Mouse (Mus musculus): ENCODE measurements around the gene Cdh4. TPM values are rescaled to one million over a fixed set of nuclear protein-coding genes. Genes with fewer than 3 reads are reported as not detected.

Cdh4 gene
- total RNA-seq, 1 experiment: 1.9 TPM

DNA sequence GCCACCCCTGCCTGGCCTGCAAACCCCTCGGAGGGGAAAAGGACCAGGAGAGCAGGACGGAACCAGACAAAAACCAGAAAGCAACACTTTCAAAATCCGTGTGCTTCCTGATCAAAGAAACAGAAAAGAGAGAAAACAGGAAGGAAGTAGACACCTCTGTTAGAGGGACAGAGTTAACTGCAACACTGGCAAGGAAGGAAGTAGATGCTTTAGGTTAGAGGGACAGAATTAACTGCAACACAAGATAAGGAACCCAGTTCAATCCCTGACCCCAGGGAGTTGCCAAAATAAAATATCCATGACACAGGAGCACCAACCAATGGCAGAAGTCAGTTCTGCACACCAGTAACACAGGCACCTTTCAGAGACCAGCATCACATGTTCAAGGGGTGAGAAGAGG lies 491.9 kb downstream of the Cdh4 start:
- in situ Hi-C loops (cut with MboI; ENCODE audit: low sequenced_read_pairs in 2 of 2, unreplicated experiment in 2 of 2): no loop called here
- H3K36me3 ChIP-seq (ENCODE audit: control insufficient read depth, insufficient read depth, low read length, poor library complexity, severe bottlenecking): peaks cover 42% of the 10 kb centered on the region
- no peak overlapping the region for H3K27ac ChIP-seq (ENCODE audit: insufficient read depth, low read depth, low read length, poor library complexity, severe bottlenecking)
- H3K9ac ChIP-seq (ENCODE audit: insufficient read depth, low read depth, low read length, poor library complexity, severe bottlenecking): no peak overlapping the region
- peaks cover 0 to 12% of the 10 kb centered on the region in 2 experiments; a peak in 3 of 4 replicates for H3K4me1 ChIP-seq (ENCODE audit: control insufficient read depth in 2 of 2, insufficient read depth in 2 of 2, low read length in 2 of 2, poor library complexity in 1 of 2)
- TF ChIP-seq HCFC1 (IDR thresholded peaks at IDR 0.05; ENCODE audit: borderline replicate concordance, insufficient read depth, low read length): no peak
- TF ChIP-seq ZNF384 (IDR thresholded peaks at IDR 0.05; ENCODE audit: low read depth, low read length): no peak
- no peak for TF ChIP-seq ZC3H11A (IDR thresholded peaks at IDR 0.05; ENCODE audit: borderline replicate concordance, low read depth, low read length)
- TF ChIP-seq CHD2 (IDR thresholded peaks at IDR 0.05; ENCODE audit: low read depth, low read length): no peak
- no peak for TF ChIP-seq MAFK (IDR thresholded peaks at IDR 0.05; ENCODE audit: insufficient read depth, low read depth, low read length)
- DNase-seq (ENCODE audit: low read depth, low spot score): no peak
- H3K4me3 ChIP-seq (ENCODE audit: insufficient read depth in 1 of 2, low read depth in 1 of 2, low read length in 2 of 2, poor library complexity in 1 of 2, severe bottlenecking in 1 of 2): no peak overlapping the region
- no peaks in the 10 kb centered on the region for H3K9me3 ChIP-seq (ENCODE audit: control insufficient read depth, insufficient read depth, low read depth, low read length)

DNA sequence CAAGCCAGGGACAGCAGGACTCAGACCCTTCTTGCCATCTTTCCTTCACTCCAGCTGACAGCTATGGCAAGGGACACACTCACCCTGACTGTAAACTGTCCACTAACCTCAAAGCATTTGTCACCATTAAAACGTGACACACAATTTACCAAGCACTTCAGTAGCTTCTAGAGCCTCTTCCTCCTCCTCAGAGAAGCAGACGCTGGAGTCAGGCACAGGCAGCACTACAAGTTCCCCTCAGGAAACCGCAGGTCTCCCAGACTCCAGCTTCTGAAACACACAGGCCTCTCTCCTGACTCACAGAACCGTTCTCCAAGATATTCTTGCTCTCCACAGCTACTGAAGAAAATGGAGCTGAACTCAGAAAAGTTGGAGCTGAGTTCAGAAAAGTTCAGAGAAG lies 494.9 kb downstream of the Cdh4 start:
- Histone ChIP-seq H3K9ac (ENCODE audit: insufficient read depth, low read depth, low read length, poor library complexity, severe bottlenecking) (no peak overlapping the region), H3K4me3 (ENCODE audit: insufficient read depth in 1 of 2, low read depth in 1 of 2, low read length in 2 of 2, poor library complexity in 1 of 2, severe bottlenecking in 1 of 2) (no peak overlapping the region)

DNA sequence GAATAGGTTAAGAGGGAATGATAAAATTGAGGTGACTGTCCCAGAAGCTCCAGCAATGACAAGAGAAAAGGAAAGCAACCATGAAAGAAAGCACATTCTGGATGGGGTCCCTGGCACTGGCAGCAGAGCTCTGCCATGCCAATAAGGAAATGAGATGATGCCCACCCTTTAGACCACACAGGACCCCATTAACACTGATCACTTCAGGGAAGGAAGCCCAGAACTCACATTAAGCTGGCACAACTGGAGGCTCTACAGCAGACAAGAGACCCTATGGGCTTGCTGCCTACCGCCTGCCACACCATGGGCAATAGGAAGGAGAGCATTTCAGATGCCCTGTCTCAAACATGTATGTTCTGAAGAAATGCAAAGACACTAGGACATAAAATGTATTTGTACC lies 499.5 kb downstream of the Cdh4 start:
- H3K4me1 ChIP-seq (ENCODE audit: control insufficient read depth in 2 of 2, insufficient read depth in 2 of 2, low read length in 2 of 2, poor library complexity in 1 of 2): peaks cover 4 to 20% of the 10 kb centered on the region in 2 experiments; a peak in 2 of 4 replicates
- in situ Hi-C loops (cut with MboI; ENCODE audit: low sequenced_read_pairs in 2 of 2, unreplicated experiment in 2 of 2): no loop called here
- DNase-seq (ENCODE audit: low read depth, low spot score): no peak

More for the DNA sequence above, 494.9 kb downstream of the Cdh4 start:
- H3K4me1 ChIP-seq (ENCODE audit: control insufficient read depth in 2 of 2, insufficient read depth in 2 of 2, low read length in 2 of 2, poor library complexity in 1 of 2): peaks cover 0 to 13% of the 10 kb centered on the region in 2 experiments; a peak in 1 of 4 replicates
- TF ChIP-seq ZC3H11A (IDR thresholded peaks at IDR 0.05; ENCODE audit: borderline replicate concordance, low read depth, low read length) (no peak), ZNF384 (IDR thresholded peaks at IDR 0.05; ENCODE audit: low read depth, low read length) (no peak), MAFK (IDR thresholded peaks at IDR 0.05; ENCODE audit: insufficient read depth, low read depth, low read length) (no peak), HCFC1 (IDR thresholded peaks at IDR 0.05; ENCODE audit: borderline replicate concordance, insufficient read depth, low read length) (no peak), CHD2 (IDR thresholded peaks at IDR 0.05; ENCODE audit: low read depth, low read length) (no peak)
- H3K36me3 ChIP-seq (ENCODE audit: control insufficient read depth, insufficient read depth, low read length, poor library complexity, severe bottlenecking): peaks cover 26% of the 10 kb centered on the region
- in situ Hi-C loops (cut with MboI; ENCODE audit: low sequenced_read_pairs in 2 of 2, unreplicated experiment in 2 of 2): no loop called here
- no peaks in the 10 kb centered on the region for H3K9me3 ChIP-seq (ENCODE audit: control insufficient read depth, insufficient read depth, low read depth, low read length)
- no peak for DNase-seq (ENCODE audit: low read depth, low spot score)
- H3K27ac ChIP-seq (ENCODE audit: insufficient read depth, low read depth, low read length, poor library complexity, severe bottlenecking): no peak overlapping the region

DNA sequence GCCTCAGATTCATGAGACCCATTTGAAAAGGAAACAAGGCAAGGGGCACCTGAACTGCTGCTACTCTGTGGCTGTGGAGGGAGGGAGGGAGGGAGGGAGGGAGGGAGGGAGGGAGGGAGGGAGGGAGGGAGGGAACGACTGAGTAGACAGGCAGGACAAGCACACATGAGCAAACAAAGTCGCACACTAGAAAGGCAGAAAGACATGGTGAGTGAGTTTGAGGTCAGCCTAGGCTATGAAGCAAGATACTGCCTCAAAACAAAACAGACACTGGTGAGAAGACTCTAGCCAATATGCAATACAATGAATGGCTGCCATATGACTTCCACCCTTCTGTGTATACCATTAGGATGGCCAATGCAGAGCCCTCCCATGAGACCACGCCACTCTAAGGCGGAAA lies 502.8 kb downstream of the Cdh4 start:
- no peak overlapping the region for H3K4me3 ChIP-seq (ENCODE audit: insufficient read depth in 1 of 2, low read depth in 1 of 2, low read length in 2 of 2, poor library complexity in 1 of 2, severe bottlenecking in 1 of 2)
- in situ Hi-C loops (cut with MboI; ENCODE audit: low sequenced_read_pairs in 2 of 2, unreplicated experiment in 2 of 2): no loop called here
- TF ChIP-seq ZC3H11A (IDR thresholded peaks at IDR 0.05; ENCODE audit: borderline replicate concordance, low read depth, low read length) (no peak), HCFC1 (IDR thresholded peaks at IDR 0.05; ENCODE audit: borderline replicate concordance, insufficient read depth, low read length) (no peak), ZNF384 (IDR thresholded peaks at IDR 0.05; ENCODE audit: low read depth, low read length) (no peak), CHD2 (IDR thresholded peaks at IDR 0.05; ENCODE audit: low read depth, low read length) (no peak), MAFK (IDR thresholded peaks at IDR 0.05; ENCODE audit: insufficient read depth, low read depth, low read length) (no peak)
- peaks cover 5 to 11% of the 10 kb centered on the region in 2 experiments; a peak in 2 of 4 replicates for H3K4me1 ChIP-seq (ENCODE audit: control insufficient read depth in 2 of 2, insufficient read depth in 2 of 2, low read length in 2 of 2, poor library complexity in 1 of 2)
- H3K9me3 ChIP-seq (ENCODE audit: control insufficient read depth, insufficient read depth, low read depth, low read length): no peaks in the 10 kb centered on the region
- no peak overlapping the region for H3K9ac ChIP-seq (ENCODE audit: insufficient read depth, low read depth, low read length, poor library complexity, severe bottlenecking)
- DNase-seq (ENCODE audit: low read depth, low spot score): no peak
- H3K27ac ChIP-seq (ENCODE audit: insufficient read depth, low read depth, low read length, poor library complexity, severe bottlenecking): no peak overlapping the region
- H3K36me3 ChIP-seq (ENCODE audit: control insufficient read depth, insufficient read depth, low read length, poor library complexity, severe bottlenecking): no peaks in the 10 kb centered on the region

More for the DNA sequence above, 499.5 kb downstream of the Cdh4 start:
- H3K36me3 ChIP-seq (ENCODE audit: control insufficient read depth, insufficient read depth, low read length, poor library complexity, severe bottlenecking): no peaks in the 10 kb centered on the region; the same call in 1 of the 2 replicates
- no peak overlapping the region for H3K27ac ChIP-seq (ENCODE audit: insufficient read depth, low read depth, low read length, poor library complexity, severe bottlenecking)
- no peak overlapping the region for H3K4me3 ChIP-seq (ENCODE audit: insufficient read depth in 1 of 2, low read depth in 1 of 2, low read length in 2 of 2, poor library complexity in 1 of 2, severe bottlenecking in 1 of 2)
- H3K9ac ChIP-seq (ENCODE audit: insufficient read depth, low read depth, low read length, poor library complexity, severe bottlenecking): no peak overlapping the region
- TF ChIP-seq ZC3H11A (IDR thresholded peaks at IDR 0.05; ENCODE audit: borderline replicate concordance, low read depth, low read length) (no peak), HCFC1 (IDR thresholded peaks at IDR 0.05; ENCODE audit: borderline replicate concordance, insufficient read depth, low read length) (no peak), MAFK (IDR thresholded peaks at IDR 0.05; ENCODE audit: insufficient read depth, low read depth, low read length) (no peak), CHD2 (IDR thresholded peaks at IDR 0.05; ENCODE audit: low read depth, low read length) (no peak), ZNF384 (IDR thresholded peaks at IDR 0.05; ENCODE audit: low read depth, low read length) (no peak)
- no peaks in the 10 kb centered on the region for H3K9me3 ChIP-seq (ENCODE audit: control insufficient read depth, insufficient read depth, low read depth, low read length)
